Mouse (Mus musculus) cerebellum, postnatal 10 days (tissue): ENCODE results near the gene Rab3gap1.
A peak's percentile ranks its signal among the peaks of the same experiment; 100 is the strongest.

Experiments
- DNase-seq, 2 experiments: peaks; one replicate each; pipeline ENCODE4 v3.0.0; 2021; ENCODE audit warnings: mixed read lengths in 2 of 2

Gene Rab3gap1

GRCm38 (mm10) chr1:127983274-127983993 is 114.9 kb downstream of the Rab3gap1 start:
- no peak for DNase-seq

- no peak for DNase-seq
These were observed 116.8 kb downstream of the Rab3gap1 start for GRCm38 (mm10) chr1:127985391-127985790.

GRCm38 (mm10) chr1:127988246-127988645 is 119.7 kb downstream of the Rab3gap1 start:
- DNase-seq, result no peak

DNA sequence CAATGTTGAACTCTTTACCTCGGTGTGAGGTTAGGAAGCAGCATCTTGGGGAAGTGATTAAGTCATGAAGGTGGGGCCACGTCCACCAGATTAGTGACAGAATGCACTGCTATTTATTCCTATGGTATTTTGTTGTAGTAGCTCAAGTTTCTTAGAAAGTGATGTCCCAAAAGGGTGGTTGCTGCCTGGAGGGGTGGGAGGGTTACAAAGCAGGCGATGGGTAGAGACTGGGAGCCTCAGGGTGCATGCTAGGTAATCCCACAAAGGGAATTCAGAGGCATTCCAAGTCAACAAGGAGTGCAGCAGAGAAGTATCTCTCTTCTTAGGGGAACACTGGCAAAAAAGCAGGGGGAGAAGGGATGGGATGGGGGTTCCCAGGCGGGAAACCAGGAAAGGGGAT is 120.8 kb downstream of the Rab3gap1 start:
- DNase-seq, result no peak

DNA sequence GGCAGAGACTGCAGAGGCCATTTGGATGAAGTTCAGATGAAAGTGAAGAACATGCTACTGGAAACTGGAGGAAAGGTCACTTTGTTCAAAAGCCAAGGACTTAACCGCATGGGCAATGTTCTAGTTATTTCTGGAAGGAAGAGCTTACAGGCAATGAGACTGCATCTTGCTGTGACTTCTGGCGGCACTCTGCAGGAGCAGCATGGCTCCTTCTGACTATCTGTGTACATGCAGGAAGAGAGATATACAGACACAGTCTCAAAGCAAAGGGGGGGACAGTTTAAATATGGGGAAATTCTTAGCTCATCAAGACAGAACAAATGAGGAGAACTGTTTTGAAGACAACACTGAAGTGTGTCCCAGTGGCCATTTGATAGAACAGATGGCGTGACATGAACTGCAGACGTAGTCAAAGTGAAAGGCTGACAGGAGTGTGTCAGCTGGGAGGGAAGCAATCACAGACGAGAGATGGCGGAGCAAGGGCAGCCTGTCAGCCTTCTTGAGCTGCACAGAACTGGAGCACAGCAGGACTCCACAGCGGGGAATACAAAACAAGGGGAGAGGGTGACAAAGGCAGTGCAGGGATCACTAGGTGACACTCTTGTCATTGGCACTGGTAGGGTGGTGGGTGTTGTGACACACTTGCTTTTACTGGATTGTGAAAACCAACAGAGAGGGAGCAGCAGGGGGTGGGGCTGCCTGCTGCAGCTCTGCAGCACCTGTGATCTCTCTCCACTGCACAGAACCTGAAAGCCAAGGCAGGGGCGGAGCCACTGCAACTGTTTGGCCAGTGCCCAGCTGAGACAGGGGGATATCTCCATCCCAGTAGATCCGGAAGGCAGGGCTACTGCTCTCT is 121.5 kb downstream of the Rab3gap1 start:
- peak; percentile 88 to 89 for DNase-seq
